Mouse (Mus musculus) G1E (cell line): Measurements from ENCODE around the gene Zfp346.

Experiments used
- CTCF ChIP-seq: IDR thresholded peaks from 2 replicates; pipeline ENCODE4 v1.5.1; 2012; ENCODE audit warnings: low read depth, low read length, inconsistent platforms, mixed read lengths
- GATA1 ChIP-seq: IDR thresholded peaks from 2 replicates; pipeline ENCODE4 v1.6.1; 2012; ENCODE audit warnings: borderline replicate concordance, low read length, inconsistent platforms, mixed read lengths
- POLR2AphosphoS5 ChIP-seq: IDR thresholded peaks from 2 replicates; pipeline ENCODE4 v1.6.1; 2012; ENCODE audit warnings: low read depth, low read length, inconsistent platforms; ENCODE audit not compliant: insufficient replicate concordance
- TAL1 ChIP-seq: conservative IDR thresholded peaks from 2 replicates; pipeline ENCODE4 v1.6.1; 2012; ENCODE audit warnings: low read depth, low read length, inconsistent platforms, mixed read lengths

GRCm38 (mm10) chr13:55099066-55099725 is 5.9 kb upstream of the Zfp346 start:
- TF ChIP-seq POLR2AphosphoS5 (no peak), GATA1 (no peak), CTCF (no peak), TAL1 (no peak)
